Mouse (Mus musculus) retina, embryonic 14.5 days (tissue): ENCODE measurements around the gene Wasl.

Source experiments
- DNase-seq: peaks from one replicate; pipeline ENCODE4 v3.0.0-alpha.2; 2015; ENCODE audit warnings: low spot score

The Wasl gene

DNA sequence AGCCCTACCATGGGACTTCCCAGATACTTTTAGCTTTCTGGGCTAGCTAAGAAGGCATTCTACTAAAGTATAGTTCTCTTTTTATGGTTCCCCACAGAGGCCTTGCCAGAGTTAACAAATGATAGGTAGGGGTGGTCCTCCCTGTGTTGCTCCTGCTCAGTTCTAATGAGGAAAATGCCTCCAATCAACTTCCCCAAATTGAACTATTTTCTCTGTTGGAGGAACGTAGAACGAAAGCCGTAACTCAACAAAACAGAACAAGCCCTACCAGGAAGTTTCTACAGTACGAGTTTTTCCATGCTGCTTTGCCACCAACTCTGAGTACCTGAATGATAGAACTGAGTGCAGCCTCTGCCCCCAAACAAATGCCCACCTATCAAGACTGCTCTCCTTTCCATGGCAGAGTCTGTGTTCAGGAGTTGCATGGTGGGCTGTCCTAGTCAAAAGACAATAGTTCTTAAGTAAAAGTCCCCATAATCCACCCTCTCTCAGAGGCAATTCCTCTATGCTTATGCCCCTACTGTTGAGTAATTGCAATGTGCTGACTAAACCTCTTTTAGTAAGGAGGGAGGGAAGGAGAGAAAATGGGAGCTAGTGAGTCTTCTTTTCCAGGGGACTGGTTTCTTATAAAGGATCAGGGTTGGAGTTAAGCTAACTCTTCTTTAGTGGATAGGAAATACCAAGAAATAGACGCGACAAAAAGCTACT is 19.3 kb downstream of the Wasl start:
- no peak for DNase-seq

DNA sequence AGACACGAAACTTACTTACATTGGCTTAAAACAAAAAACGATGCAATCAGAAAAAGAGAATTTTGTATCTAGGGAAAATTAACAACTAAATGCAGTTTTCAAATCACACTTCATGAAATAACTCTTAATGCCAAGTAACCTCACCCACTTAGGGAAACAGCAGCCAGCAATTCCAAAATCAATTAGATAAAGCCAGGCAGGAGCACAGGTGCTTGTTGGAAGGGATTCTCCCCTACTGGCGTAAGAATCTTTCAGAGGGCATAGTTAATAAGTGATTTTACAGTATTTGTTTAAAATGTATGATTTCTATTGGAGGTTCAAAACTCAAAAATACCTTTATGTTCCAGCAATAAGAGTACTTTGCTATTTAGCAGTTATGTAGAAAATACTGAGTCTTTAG is 21.8 kb downstream of the Wasl start:
- DNase-seq = no peak

- DNase-seq = no peak
Observed at GRCm38 (mm10) chr6:24642161-24642560, 22.6 kb downstream of the Wasl start.

DNA sequence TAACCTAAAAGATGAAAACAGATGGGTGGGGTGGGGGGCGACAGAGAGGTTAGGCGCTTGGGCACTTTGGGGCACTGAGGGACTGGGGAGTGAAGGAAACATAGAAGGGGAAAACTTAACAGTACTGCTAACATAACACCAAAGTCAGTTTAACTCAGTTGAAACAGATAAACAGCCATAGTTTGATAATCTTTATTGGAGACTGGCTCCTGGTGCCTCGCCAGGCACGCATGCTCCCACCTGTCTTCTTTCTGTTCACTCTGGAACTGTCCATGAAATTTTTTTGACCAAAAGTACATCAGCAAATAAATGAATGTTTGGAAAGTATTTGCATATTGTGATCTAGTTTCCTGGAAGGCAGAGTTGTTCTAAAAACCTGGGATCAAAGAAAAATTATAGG is 23.5 kb downstream of the Wasl start:
- no peak for DNase-seq

DNA sequence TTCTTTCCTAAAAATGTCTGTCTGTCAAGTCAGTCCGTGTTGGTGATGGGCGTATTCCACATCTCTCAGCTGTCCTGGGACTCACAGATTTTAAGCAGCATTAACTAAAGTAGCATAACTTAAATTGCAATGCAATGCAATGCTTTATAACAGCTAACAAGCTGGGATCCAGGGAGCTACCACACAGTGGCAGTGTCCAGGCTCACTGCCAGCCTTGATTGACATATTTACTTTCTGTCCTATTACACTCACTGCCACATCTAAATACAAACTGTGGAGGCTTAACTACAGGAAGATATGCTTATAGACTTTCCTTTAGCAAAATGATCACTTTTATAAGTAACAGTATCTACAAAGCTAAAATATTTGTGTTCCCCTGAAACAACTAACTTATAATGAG is 29.0 kb downstream of the Wasl start:
- no peak for DNase-seq

DNA sequence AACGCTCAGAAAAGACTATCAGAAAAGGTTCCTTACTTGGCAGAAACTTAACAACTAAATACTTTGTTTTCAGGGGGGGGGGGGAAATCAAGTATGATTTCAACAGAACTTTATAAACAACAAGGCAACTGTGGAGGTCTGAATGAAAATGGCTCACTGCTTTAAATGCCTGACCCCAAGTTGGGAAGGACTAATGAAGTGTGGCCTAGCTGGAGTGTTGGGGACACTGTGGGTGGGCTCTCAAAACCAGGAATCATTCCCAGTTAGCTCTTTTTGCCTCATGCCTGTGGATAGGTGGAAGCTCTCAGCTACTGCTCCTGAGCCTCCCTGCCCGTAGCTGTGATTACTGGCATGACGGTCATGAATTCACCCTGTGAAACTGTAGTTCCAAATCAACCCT is 30.7 kb downstream of the Wasl start:
- no peak for DNase-seq

- no peak for DNase-seq
Observed at GRCm38 (mm10) chr6:24632061-24632460, 32.7 kb downstream of the Wasl start.

DNA sequence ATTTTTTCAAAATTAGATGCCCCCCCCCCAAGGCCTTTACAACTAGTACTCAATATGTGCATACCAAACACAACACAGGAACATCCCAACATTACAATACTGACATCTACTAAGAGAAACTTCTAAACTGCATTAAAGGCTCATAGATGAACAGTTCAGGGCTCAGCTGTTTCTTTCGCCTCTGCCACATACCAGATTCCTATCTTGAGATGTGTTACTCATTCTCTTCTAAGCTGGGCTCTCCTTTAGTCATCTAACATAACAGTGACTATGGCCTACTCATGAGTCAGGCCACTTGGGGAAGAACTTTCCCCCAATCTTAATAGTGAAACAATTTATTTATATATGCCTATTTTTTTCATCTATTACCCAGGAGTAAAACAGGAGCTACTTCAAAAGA is 36.3 kb downstream of the Wasl start:
- no peak for DNase-seq

- peak; percentile 89 for DNase-seq
Observed at GRCm38 (mm10) chr6:24627586-24628030, 37.2 kb downstream of the Wasl start.

DNA sequence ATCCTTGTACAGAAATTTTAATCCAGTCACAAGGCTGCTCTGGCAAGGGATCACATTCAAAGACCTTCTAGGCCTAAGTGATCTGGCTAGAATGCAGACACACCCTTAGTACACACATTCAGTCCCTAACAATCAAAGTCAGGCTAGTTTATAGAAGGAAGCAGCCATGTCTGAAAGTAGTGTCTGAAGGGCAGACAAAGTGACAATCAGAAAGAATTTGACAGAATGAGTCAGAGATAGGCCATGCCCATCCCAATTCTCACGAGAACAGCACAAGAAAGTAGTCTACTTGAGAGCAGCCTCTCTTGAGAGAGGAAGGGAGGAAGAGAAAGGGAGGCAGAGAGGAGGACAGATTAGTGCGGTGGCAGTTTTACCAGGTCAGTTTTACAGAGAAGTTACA is 42.7 kb downstream of the Wasl start:
- no peak for DNase-seq

DNA sequence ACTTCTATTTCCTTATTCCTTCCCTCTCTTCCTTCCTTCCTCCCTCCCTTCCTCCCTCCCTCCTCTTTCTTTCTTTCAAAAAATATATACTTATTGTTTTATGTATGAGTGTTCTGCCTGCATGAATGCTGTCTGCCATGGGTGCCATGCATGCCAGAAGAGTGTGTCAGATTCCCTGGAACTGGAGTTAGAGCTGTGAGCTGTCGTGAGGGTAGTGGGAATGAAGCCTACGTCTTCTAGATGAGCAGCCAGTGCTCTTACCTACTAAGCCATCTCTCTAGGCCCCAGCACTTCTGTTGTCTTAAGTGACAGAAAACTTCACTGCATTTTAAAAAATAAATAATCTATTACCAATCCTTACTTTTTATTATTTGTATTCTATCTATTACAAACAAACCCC is 43.9 kb downstream of the Wasl start:
- DNase-seq = no peak

GRCm38 (mm10) chr6:24619285-24620045 is 45.3 kb downstream of the Wasl start:
- no peak for DNase-seq

- DNase-seq = peak; percentile 47
Observed at GRCm38 (mm10) chr6:24616746-24617145, 48.1 kb downstream of the Wasl start.

- peak; percentile 21 for DNase-seq
Observed at GRCm38 (mm10) chr6:24613918-24614317, 50.9 kb downstream of the Wasl start.

- no peak for DNase-seq
Observed at GRCm38 (mm10) chr6:24613346-24613745, 51.5 kb downstream of the Wasl start.

DNA sequence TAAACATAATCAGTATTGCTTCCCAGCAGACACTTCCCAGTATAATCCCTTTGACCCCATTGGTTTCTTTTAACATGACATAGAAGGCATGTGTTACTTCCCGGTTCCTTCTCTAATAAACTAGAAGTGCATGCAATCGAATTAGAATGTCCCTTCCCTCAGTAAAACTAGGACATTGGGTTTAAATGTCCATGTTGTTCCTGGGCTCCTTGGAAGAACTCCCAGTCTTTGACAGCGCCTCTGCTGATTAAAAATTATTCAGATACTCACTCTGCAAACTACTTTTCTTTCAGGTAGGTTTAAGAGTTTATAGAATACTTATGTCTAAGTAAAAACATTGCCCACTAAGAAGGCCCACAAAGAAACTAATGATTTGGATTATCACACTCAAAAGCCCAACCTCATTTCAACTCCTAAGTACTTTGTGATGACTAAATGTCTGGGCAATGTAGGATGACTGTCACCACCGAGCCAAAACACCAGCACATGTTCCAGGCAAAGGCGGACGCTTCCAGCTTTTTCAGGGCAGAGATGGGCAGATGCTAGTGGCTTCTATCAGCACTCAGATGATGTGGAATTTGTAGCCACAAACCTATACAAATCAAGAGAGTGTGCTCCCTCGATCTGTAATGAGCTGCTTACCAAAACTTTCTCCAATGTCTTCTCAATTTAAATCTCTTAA is 52.6 kb downstream of the Wasl start:
- no peak for DNase-seq

- DNase-seq = no peak
Observed at GRCm38 (mm10) chr6:24610358-24610757, 54.5 kb downstream of the Wasl start.

DNA sequence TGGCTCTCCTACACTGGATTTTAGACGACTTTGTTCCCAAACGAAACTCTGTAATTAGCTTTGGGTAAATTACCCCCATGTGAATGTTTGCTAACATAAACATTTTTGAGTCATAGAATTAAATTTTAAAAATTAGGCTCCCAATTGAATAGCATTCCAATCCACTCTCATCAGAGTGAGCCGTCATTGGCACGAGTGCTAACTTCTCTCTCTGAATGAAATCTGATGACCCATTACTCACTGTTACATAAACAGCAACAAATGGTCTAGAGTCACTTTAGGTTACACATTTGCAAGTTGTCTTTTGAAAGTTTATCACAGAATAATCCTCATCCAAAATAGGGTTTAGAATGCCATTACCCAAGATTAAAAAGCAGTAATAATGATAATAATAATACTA is 55.3 kb downstream of the Wasl start:
- DNase-seq = no peak

DNA sequence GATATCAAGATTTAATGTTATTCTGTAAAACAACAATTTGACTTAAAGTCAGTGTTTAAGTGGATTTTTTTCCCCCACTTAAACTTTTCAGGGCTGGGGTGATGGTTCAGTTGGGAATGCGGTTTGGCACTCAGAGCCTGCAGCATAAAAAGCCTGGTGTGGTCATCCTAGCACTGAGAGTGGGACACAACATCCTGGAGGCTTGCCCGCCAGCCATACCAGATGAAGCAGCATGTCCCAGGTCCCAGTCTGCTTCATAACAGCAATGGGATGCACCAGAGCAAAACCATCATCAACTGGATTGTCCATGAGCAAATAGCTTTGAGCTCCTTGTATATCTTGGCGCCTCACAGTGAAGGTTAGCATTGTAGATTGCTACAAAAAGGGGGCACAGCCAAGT is 56.1 kb downstream of the Wasl start:
- DNase-seq = no peak

GRCm38 (mm10) chr6:24608129-24608528 is 56.7 kb downstream of the Wasl start:
- no peak for DNase-seq

DNA sequence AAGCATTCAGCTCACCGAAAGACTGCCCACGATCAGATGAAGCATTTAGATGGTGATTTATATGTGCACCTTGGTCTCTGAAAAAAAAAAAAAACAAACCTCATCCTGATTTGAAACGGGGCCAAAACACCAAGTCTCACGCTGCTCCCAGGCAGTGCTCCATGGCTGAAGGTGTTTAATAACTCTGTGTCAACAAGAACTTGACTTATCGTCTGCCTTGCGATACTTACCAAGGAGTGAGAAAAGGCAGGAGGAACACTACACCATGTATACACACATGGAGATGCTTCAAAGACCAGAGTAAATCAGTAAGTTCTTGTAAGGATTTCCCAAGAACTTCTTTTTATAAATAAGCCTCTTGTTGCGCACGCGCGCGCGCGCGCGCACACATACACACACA is 57.3 kb downstream of the Wasl start:
- no peak for DNase-seq

DNA sequence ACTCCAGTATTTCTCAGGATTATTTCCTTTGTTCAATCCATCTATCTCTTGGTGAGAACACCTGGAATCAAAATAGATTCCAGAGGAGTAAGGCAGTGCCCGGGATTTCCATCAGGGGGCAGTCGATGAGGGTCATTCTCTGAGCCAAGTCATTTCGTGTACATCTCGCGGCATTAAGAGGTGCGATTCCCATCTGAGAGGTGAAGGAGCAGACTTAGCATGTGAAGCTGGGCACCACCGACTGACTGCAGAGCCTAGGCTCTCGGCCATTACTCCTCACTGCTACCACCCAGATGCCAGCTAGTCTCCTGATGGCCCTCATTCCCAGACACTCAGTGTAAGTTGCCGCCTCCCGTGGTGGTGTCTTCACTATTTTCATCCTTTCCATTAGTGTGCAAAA is 58.3 kb downstream of the Wasl start:
- no peak for DNase-seq

GRCm38 (mm10) chr6:24605631-24606030 is 59.2 kb downstream of the Wasl start:
- no peak for DNase-seq
